Comparison of ENCODE assay signal across 18 mouse cellular contexts in the genomic region with DNA sequence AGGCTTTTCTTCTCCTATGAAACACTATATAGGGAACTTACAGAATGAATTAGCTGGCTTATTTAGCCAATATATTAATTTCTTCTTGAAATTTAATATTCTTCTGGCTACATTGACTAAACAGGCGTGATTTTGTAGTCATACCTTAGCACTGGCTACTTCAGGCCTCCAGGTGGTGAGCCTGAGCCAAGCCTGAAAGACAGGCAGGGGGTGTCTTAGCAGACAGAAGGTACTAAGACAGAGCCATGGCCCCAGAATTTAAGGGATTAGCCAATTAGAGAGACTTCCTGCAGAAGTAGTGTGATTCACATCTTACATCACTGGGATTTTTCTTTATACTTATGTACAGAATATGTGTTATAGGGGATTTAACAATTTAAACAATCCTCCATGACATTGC. TPM values are rescaled to one million over a fixed set of nuclear protein-coding genes. Genes with fewer than 3 reads are reported as not detected.
DNase-seq lines count a peak whose midpoint lies in the region; ATAC-seq and TF ChIP-seq lines count a peak whose summit lies in the region.
"Had no signal": no experiment of that assay in that cellular context is flagged by ENCODE, and none has a peak within 500 bp of the region (broad histone marks: within the 10 kb centered on the region; RNA-seq: fewer than 3 reads in every experiment).

No protein-coding gene starts in this region.

- H3K4me3 ChIP-seq in hindbrain, embryonic 13.5 days, result no peak overlapping the region
- H3K4me3 ChIP-seq in hindbrain, embryonic 12.5 days, result no peak overlapping the region
- H3K4me3 ChIP-seq in midbrain, embryonic 14.5 days (replicated peaks; ENCODE audit: low read depth, low read length), result no peak overlapping the region
- no peak overlapping the region for H3K4me3 ChIP-seq in midbrain, embryonic 16.5 days (ENCODE audit: low read depth, low read length)

- TF ChIP-seq CTCF in brain, embryonic 14.5 days (IDR thresholded peaks at IDR 0.05; ENCODE audit: borderline replicate concordance, extremely low read depth, insufficient read depth, insufficient read length), result peak; percentile 49; the same call in 1 of the 2 replicates

- WGBS in hindbrain, embryonic 13.5 days, result 30% methylated on average over 1 of the region's 1 CpGs
- WGBS in hindbrain, embryonic 12.5 days, result 49% methylated on average over 1 of the region's 1 CpGs
- WGBS in midbrain, embryonic 14.5 days, result 48% methylated on average over 1 of the region's 1 CpGs
- WGBS in midbrain, embryonic 16.5 days, result 47% methylated on average over 1 of the region's 1 CpGs

- H3K27me3 ChIP-seq in hindbrain, embryonic 13.5 days, result peaks cover 3% of the 10 kb centered on the region; the same call in 1 of the 2 replicates
- H3K27me3 ChIP-seq in hindbrain, embryonic 12.5 days, result peaks cover 8% of the 10 kb centered on the region
- H3K27me3 ChIP-seq in midbrain, embryonic 14.5 days (ENCODE audit: control insufficient read depth, insufficient read depth, low read length), result no peaks in the 10 kb centered on the region
- no peaks in the 10 kb centered on the region for H3K27me3 ChIP-seq in midbrain, embryonic 16.5 days (ENCODE audit: control insufficient read depth, insufficient read depth, low read depth, low read length)

- no peaks in the 10 kb centered on the region for H3K9me3 ChIP-seq in hindbrain, embryonic 13.5 days
- no peaks in the 10 kb centered on the region for H3K9me3 ChIP-seq in hindbrain, embryonic 12.5 days (replicated peaks)
- no peaks in the 10 kb centered on the region for H3K9me3 ChIP-seq in midbrain, embryonic 14.5 days (ENCODE audit: control insufficient read depth, low read length)
- H3K9me3 ChIP-seq in midbrain, embryonic 16.5 days (replicated peaks; ENCODE audit: control insufficient read depth, low read length, poor library complexity, severe bottlenecking), result no peaks in the 10 kb centered on the region
- H3K9me3 ChIP-seq: embryonic facial prominence, embryonic 10.5 days; forebrain, embryonic 12.5 days; heart, embryonic 15.5 days had no signal

- peak overlapping the region; percentile 82 for H3K4me2 ChIP-seq in hindbrain, embryonic 13.5 days
- no peak overlapping the region for H3K4me2 ChIP-seq in hindbrain, embryonic 12.5 days (replicated peaks)
- peak overlapping the region; percentile 83 for H3K4me2 ChIP-seq in midbrain, embryonic 14.5 days (ENCODE audit: low read length)
- no peak overlapping the region; the same call in 1 of the 2 replicates for H3K4me2 ChIP-seq in midbrain, embryonic 16.5 days (ENCODE audit: low read length)
- H3K4me2 ChIP-seq: liver, embryonic 11.5 days had no signal

- peaks cover 18% of the 10 kb centered on the region for H3K4me1 ChIP-seq in hindbrain, embryonic 13.5 days (replicated peaks)
- H3K4me1 ChIP-seq in hindbrain, embryonic 12.5 days, result peaks cover 6% of the 10 kb centered on the region; the same call in 1 of the 2 replicates
- peaks cover 6% of the 10 kb centered on the region for H3K4me1 ChIP-seq in midbrain, embryonic 14.5 days (ENCODE audit: control insufficient read depth, insufficient read depth, low read length)
- H3K4me1 ChIP-seq in midbrain, embryonic 16.5 days (ENCODE audit: control insufficient read depth, insufficient read depth, low read length), result peaks cover 7% of the 10 kb centered on the region

- H3K36me3 ChIP-seq in hindbrain, embryonic 13.5 days, result no peaks in the 10 kb centered on the region
- H3K36me3 ChIP-seq in hindbrain, embryonic 12.5 days, result no peaks in the 10 kb centered on the region
- no peaks in the 10 kb centered on the region for H3K36me3 ChIP-seq in midbrain, embryonic 14.5 days (ENCODE audit: control insufficient read depth, insufficient read depth, low read length)
- no peaks in the 10 kb centered on the region for H3K36me3 ChIP-seq in midbrain, embryonic 16.5 days (ENCODE audit: control insufficient read depth, insufficient read depth, low read length)
- H3K36me3 ChIP-seq: embryonic facial prominence, embryonic 10.5 days; forebrain, embryonic 12.5 days; heart, embryonic 15.5 days had no signal

- ATAC-seq in hindbrain, embryonic 13.5 days (ENCODE audit: low FRiP score), result no peak
- ATAC-seq in hindbrain, embryonic 12.5 days (ENCODE audit: low FRiP score), result no peak
- ATAC-seq in midbrain, embryonic 14.5 days (ENCODE audit: low FRiP score, low TSS enrichment), result no peak
- no peak for ATAC-seq in midbrain, embryonic 16.5 days
- ATAC-seq: intestine, postnatal 0 days; Patski had no signal

- no peak for TF ChIP-seq POLR2A in brain, embryonic 14.5 days (IDR thresholded peaks at IDR 0.05; ENCODE audit: borderline replicate concordance, extremely low read depth, insufficient read depth, insufficient read length, poor library complexity, severe bottlenecking)

- H3K9ac ChIP-seq in hindbrain, embryonic 13.5 days, result no peak overlapping the region
- no peak overlapping the region for H3K9ac ChIP-seq in hindbrain, embryonic 12.5 days
- H3K9ac ChIP-seq in midbrain, embryonic 14.5 days (replicated peaks; ENCODE audit: low read length), result no peak overlapping the region
- H3K9ac ChIP-seq in midbrain, embryonic 16.5 days (ENCODE audit: low read depth, low read length), result no peak overlapping the region
- H3K9ac ChIP-seq: heart, embryonic 15.5 days had no signal

- peak; percentile 68 for DNase-seq in midbrain, embryonic 14.5 days
- DNase-seq in brain, embryonic 14.5 days (ENCODE audit: low read depth), result peak; percentile 68
- DNase-seq in retina, postnatal 1 day, result peak; percentile 35
- DNase-seq in kidney, adult 9 months, result no peak
- DNase-seq: adrenal gland, postnatal 10 days; cerebellum, adult 11 months; gastrocnemius, postnatal 36 days; lung, adult 18-20 months had no signal

- H3K27ac ChIP-seq in hindbrain, embryonic 13.5 days, result no peak overlapping the region
- H3K27ac ChIP-seq in hindbrain, embryonic 12.5 days, result no peak overlapping the region
- H3K27ac ChIP-seq in midbrain, embryonic 14.5 days (replicated peaks; ENCODE audit: low read depth, low read length), result no peak overlapping the region
- no peak overlapping the region for H3K27ac ChIP-seq in midbrain, embryonic 16.5 days (ENCODE audit: low read length)
- H3K27ac ChIP-seq: embryonic facial prominence, embryonic 10.5 days; heart, embryonic 15.5 days had no signal

RNA-seq across cellular contexts. Expression of gene Mdga2, which starts 1.2 kb away (rescaled TPM):
- 24.5 and 25.3 TPM in 2 replicates for polyA plus RNA-seq in hindbrain, embryonic 13.5 days (2015; fragmentation: Nextera tagmentation; extraction: Ambion mirVana)
- polyA plus RNA-seq in hindbrain, embryonic 12.5 days (2016; fragmentation: Nextera tagmentation; extraction: Ambion mirVana), result 14.0 and 15.1 TPM in 2 replicates
- polyA plus RNA-seq in midbrain, embryonic 14.5 days (2014; fragmentation: Nextera tagmentation; extraction: Ambion mirVana), result 25.1 and 26.5 TPM in 2 replicates
- 39.4 and 42.2 TPM in 2 replicates for polyA plus RNA-seq in midbrain, embryonic 16.5 days (2015; fragmentation: Nextera tagmentation; extraction: Ambion mirVana)
- polyA plus RNA-seq in brain, embryonic 14.5 days (2012; rRNA removed), result 15.2 and 21.9 TPM in 2 replicates
- polyA plus RNA-seq: C2C12, Patski had no signal

Comparison
In these comparisons a context has a peak if more than half of its experiments do, and no peak if none do; other contexts are left out.
1. H3K4me2 ChIP-seq: peak in hindbrain, embryonic 13.5 days (single experiment) and midbrain, embryonic 14.5 days (single experiment); none in hindbrain, embryonic 12.5 days (single experiment) and midbrain, embryonic 16.5 days (single experiment).